Mouse (Mus musculus) induced T-regulatory cell, adult 2 months (primary cell): ENCODE results near the gene Sbk1.

Source experiments
- DNase-seq: peaks from one replicate; pipeline ENCODE4 v3.0.0-alpha.2; 2012; ENCODE audit warnings: low read depth

Sbk1 gene

DNA sequence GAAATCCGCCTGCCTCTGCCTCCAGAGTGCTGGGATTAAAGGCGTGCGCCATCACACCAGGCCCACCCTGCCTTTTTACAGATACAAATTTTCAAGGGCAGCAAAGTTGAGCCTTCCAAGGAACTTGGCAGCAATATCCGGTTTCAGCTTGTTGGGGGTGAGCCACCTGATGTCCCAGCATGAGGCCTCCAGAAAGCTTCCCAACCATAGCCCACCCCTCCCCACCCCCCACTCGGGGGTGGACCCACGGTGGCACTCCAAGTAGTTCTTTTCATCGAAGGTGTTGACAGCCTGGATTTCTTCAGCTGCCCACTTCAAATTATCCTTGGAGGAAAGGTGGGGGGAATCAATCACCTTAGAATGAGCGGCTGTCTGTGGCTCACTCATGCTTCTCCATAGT, 66.5 kb downstream of the Sbk1 start:
- DNase-seq = no peak

DNA sequence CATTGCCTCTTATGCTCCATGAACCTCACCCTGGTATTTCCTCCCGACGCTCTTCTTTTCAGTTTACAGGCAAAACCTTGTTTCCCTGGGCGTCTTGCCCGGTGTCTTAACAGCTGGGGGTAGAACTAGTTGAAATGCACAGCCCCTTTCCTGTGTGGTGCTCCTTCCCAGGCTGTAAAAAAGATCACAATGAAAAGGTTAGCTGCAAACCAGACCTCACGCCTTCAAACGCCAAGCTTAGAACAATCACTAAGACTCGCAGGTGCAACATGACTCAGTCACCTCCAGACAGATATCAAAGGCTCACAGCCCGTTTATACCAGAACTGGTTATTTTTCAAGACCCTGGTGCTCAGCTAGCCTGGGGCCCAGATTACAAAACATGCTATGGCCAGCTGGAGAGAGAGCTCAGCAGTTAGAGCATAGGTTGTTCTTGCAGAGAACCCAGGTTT, 67.1 kb downstream of the Sbk1 start:
- DNase-seq = peak; percentile 58

- peak; percentile 70 for DNase-seq
Measured at GRCm38 (mm10) chr7:126340206-126340618, 67.8 kb downstream of the Sbk1 start.

DNA sequence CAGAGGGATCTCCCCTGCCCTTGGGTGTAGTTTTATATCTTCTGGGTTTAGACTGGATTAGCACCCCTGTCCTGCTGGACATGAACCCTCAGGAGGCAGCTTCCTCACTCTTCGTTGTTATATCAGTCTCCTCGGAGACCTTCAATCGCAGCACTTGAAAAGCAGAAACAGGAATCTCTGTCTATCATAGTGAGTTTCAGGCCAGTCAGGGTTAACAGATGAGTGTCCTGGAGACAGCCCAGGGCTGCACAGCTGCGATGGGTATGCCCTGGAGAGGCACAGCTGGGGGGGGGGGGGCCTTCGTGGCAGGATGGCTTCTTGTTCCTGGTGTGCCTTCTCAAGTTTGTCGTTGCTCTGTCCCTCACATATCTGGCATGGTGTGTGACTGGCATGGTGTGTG, 68.5 kb downstream of the Sbk1 start:
- DNase-seq = no peak
